Mouse (Mus musculus) mesoderm, embryonic 11.5 days (tissue): ENCODE results near the gene Cyp2c67.
"Not testable (repeated sequence)": the region's sequence is repeated elsewhere in the genome, so short reads cannot be mapped to it uniquely, and the experiment has no call there.

ENCODE experiments used
- DNase-seq: peaks from one replicate; pipeline ENCODE4 v3.0.0-alpha.2; 2012; ENCODE audit warnings: low read depth, low spot score

Cyp2c67 gene

DNA sequence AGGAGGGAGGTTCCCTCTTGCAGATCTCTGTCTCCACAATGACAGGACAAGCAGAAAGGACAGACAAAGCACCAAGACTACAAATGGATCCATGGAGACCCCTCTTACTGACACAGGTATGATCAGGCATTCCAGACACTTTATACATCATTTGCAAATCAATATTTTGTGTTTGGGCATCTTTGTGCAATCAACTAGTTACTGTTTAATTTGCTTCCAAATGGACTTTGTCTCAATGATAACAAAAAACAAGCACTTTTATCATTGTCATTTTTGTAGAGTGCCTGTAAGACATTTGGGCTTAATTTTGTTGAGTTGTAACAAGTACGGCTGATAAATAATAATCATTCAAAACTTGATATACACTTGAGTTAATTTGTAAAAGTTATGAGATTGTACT lies at the start of gene Cyp2c67:
Gene Cyp2c67, minus strand, starts transcription at position 114 of the 400 bp plus-strand sequence.
- no peak for DNase-seq

DNA sequence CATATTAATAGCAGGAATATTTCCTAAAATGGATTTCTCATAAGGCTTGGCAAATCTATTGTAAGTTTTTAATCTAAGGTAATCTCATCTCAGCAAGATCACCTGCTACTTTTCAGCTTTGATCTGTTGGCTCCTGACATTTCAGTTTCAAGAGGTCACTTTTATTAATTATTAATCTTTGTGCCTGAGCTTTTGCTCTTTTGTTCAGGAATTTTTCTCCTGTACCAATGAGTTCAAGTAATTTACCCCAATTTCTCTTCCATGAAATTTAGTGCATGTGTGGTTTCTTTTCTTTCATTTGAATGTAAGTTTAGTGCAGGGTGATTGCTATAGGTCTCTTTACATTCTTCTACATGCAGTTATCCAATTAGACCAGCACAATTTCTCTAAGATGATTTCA lies 16.8 kb upstream of the Cyp2c67 start:
- DNase-seq: not testable (repeated sequence)

DNA sequence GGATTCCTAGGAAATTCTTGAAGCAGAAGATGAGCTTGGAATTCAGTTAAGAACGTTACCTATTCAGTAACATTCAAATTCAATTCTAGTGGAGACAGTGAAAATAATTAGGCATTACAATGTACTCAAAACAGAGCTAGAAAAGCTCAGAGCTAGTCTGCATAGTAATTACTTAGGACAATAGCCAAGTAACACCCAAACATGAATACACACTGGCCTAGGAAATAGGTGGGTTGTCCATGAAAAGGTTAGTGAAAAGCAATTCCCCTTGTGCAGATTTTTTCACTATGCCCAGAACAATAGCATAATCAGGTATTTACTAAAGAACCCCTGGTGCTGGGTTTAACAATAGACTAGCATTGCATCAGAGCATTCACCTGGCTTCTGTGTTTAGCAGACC lies 3.5 kb upstream of the Cyp2c67 start:
- DNase-seq: no peak

GRCm38 (mm10) chr19:39647519-39647918 lies 1.3 kb downstream of the Cyp2c67 start:
- DNase-seq: no peak

DNA sequence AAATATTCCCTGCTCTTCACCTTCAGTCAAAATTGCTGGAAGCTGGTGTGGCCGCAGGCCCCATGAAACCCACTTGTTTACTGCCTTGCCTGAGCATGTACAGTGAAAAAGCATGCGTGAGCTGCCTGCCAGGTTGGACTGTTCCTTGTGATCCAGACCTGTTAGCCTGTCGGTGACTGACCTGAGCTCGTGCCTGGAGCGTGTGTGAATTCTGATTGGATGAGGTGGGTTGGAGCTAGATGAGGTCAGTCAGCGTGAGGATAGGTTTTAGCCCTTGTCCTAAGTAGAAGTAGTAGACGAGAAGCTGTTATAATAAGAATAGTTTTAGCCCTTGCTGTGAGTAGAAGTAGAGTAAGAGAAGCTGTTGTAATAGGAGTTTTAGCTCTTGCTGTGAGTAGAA lies 4.3 kb downstream of the Cyp2c67 start:
- not testable (repeated sequence) for DNase-seq
